Mouse (Mus musculus): ENCODE data around the gene Zeb2. TPM values are rescaled to one million over a fixed set of nuclear protein-coding genes. Genes with fewer than 3 reads are reported as not detected.

Zeb2 gene
- total RNA-seq, 2 experiments from 2014 or later, result 57.4 to 60.3 TPM

DNA sequence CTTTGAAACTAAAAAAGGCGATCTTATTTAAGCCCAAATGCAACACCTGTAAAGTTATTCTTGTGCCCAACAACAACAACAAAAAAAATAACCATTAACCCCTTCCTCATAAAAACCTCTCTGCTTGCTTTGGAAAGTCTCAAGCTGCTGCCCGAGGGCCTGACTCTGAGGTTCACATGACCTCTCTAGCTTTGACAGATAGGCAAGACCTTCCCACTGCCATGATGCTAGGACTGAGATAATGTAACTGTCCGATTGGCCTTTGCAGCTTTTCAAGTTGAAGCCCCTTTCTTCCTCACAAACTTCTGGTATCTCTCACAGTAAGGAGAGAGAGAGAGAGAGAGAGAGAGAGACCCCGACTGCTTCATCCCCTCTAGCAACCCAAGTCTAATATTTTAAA lies 16.2 kb downstream of the Zeb2 start:
- intact Hi-C loops (cut with DNase I), result no loop called here
- DNase-seq (ENCODE audit: low spot score), result no peak

DNA sequence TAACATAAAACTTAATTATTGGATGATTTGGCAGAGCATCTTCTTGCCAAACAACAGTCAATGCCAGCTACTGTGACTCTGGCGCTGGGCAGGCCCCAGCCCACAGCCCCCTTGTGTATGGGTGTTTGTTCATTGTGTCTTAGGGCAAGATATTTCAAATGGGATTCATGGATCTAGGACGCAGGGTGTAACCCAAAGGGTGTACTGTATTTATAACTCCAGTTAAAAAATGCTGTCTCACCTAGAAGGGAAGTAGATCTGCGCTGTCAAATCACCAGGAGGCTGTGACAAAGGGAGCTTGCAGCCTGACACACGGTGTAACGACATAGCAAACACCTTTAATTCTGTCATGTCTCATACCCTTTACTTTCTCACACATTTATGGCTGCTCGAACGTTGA lies 16.6 kb downstream of the Zeb2 start:
- intact Hi-C loops (cut with DNase I), result no loop called here

DNA sequence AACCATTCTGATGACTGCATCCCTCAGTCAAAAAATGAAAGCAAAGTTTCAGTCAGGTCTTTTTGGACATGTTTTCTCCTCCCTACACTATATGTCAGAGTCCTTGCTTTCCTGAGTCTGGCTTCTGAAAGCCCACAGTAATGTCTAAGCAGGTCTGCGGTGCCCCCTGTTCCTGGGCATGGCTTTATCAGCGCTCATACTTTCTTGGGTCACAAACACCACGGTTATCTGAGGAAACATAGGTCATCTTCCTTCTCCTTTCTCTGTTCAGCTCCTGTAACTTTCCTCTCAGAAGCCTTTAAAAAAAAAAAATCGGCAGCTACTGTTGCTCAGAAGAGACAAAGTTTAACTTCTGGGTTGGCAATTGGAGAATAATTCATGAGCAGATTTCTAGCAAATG lies 17.2 kb downstream of the Zeb2 start:
- no peak for DNase-seq (ENCODE audit: low spot score)
- intact Hi-C loops (cut with DNase I), result no loop called here

More for the DNA sequence above, 16.6 kb downstream of the Zeb2 start:
- DNase-seq (ENCODE audit: low spot score), result no peak

DNA sequence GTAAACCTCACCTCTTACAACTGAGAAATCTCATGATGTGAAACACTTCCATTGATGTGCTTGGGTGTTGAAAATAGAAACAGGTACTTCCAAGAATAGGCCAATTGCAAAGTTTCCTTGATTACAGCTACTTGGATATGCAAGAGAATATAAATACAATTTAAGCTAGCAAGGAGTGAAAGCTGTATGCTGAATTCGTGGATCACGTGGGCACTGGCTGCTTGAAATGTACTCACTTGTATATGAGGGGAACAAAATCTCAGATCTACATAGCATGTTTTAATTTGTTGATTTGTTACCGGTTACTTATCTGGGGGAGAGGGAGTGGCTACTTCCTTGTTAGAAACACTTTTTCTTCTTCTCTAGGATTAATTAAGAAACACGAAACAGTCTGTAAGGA lies 18.1 kb downstream of the Zeb2 start:
- DNase-seq (ENCODE audit: low spot score), result no peak
- intact Hi-C loops (cut with DNase I), result no loop called here

DNA sequence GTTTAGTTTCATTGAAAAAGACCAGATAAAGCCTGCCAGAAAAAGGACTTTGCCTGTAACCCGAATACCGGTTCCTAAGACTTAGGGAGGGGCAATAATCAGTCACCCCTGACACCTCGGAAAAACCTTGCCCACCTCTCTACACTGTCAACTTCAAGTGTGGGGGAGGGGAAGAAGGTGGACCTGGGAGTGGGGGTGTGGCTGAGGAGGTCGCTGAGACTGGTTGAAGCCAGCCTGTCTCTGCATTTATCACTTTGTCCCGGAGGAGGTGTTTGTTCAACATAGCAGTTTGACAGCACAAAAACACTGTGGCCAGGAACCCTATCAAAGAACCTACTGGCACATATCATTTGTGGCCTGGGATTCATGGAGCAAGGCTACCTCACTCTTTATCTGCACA lies 19.2 kb downstream of the Zeb2 start:
- no peak for DNase-seq (ENCODE audit: low spot score)
- intact Hi-C loops (cut with DNase I), result no loop called here

DNA sequence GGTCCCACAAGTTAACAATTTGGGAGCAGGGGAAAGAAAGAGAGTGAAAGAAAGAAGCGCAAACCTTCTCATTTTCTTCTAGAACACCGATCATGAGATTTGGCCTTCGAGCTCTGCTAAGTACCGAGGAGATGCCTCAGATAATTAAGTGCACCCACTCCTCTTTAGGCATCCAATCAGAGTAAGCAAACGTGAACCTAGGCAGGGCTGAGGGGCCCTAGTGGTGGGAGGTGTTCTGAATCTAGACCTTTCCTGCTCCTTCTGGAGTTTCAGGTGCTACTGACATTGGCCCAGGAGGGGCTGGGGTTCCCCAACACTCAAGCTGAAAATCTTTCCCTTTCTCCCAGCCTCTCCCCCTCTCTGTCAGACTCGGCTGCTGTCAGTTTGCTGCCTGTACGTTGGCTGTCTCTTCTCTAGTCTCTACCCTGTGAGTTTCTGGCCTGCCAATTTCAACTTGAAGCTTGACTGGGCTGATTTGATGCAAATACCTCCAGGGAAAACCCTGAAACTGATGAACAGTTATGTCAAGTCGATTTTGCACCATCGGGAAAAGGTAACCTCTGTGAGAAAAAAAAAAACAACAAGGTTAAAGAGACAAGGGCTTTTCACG lies 20.5 kb downstream of the Zeb2 start:
- no peak for DNase-seq (ENCODE audit: low spot score)
- intact Hi-C loops (cut with DNase I), result no loop called here

DNA sequence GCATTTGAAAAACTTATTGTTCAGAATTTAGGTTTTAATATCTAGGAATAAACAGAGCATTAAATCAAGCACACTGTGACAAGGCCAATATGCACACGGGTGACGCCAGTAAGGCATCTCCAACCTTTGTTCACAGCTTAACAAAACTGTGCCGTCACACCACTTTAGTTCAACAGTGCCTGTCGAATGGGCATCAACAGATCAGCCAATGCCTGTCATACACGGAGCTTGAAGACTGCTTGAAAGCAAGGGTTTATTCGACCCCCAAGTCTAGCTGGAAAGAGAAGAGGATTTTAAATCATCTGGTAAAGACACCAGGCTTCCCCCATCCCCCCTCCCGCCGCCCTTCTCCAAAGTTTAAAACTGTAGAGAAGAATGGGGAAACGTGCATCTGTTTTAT lies 21.4 kb downstream of the Zeb2 start:
- intact Hi-C loops (cut with DNase I), result no loop called here
- DNase-seq (ENCODE audit: low spot score), result no peak

DNA sequence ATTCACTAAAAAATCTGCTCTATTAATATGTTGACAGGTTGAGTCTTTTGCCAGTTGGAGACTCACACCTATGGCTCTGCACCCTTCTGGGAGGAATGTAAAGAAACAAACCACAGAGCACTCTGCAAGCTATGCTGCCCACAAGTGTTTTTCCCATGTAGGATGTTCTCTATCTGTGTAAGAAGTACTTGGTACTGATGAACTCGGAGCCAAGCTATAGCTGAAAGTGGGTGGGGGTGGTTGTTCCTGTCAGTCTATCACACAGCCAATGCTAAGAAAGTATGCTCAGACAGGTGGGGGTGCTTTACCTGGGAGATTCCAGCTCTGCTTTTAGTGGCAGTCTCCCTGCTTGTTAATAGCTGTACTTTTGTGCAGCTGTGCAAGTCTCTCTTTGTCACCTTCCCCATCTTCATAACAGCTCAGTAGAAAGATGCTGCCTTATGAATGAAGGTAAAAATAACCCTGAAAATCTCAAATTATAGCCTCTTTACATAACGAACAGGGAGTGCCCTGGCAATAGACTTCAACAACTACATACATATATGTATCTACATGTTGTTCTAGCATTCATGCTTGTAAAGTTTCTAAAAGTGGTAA lies 22.7 kb downstream of the Zeb2 start:
- intact Hi-C loops (cut with DNase I), result no loop called here
- DNase-seq (ENCODE audit: low spot score), result no peak

DNA sequence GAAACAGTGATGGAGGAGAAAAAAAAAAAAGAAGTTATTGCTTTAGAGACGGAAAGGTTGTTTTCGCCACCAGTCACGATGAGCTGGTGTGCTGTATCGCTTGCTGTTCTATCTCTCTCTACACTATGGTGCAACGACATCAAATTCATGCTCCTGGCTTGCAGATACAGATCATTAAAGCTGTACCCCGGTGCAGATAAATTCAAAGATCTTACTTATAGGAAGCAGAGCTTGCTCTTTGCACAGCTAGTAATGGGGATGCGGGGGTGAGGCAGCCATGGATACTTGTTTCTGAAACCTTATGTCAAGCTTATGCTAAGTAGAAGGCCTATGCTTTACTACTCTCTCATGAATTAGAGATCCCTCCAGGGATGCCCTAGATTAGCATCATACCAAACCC lies 23.7 kb downstream of the Zeb2 start:
- intact Hi-C loops (cut with DNase I), result no loop called here
- DNase-seq (ENCODE audit: low spot score), result no peak

DNA sequence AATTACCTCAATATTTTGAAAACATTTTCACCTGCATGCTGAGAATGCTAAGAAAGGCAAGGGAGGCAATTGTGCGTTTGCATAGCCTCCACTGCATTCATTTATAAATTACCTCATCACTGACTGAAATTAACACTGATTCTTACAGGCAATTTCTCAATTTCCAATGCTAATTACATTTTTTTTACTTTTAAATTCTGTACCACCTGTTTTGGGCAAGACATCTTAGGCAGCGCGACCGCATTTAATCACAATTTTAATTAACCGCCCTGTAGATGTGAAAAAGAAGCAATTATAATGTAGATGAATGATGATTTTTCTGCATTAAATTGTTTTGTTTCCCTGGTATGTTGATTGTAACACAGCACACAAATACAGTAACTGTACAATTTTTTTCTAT lies 24.5 kb downstream of the Zeb2 start:
- DNase-seq (ENCODE audit: low spot score), result no peak
- intact Hi-C loops (cut with DNase I), result no loop called here

DNA sequence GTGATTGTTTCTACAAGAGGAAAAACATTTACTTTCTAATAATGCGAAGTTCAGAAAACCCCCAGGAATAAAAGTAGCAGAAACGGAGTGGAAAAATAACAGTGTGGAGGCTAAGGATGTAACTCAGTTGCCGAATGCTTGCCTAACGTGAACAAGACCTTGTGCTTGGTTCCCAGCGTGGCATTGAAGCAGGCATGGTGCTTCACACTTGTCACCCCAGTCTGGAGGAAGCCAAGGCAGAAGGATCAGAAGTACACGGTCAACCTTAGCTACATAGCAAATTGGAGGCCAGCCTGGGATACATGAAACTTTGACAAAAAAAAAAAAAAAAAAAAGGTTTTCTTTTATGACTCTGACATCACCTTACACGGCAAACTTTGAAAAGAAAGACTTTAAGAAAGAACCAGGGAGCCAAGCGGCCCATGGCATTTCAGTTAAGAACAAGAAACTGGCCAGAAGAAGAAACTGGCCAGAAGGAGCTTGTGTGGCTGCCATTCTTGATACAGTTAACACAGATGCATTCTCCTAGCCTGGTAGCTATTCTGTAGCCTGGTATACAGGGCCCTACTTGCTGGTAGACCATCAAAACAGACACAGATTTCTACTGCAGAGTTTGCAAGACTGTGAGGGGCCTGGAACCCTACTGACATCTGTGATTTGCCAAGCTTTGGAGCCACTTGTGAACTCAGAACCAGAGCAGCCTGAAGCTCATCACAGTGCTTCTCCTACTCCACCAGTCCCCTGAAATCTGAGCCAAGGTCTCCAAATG lies 26.5 kb downstream of the Zeb2 start:
- DNase-seq (ENCODE audit: low spot score), result no peak
- intact Hi-C loops (cut with DNase I), result no loop called here

DNA sequence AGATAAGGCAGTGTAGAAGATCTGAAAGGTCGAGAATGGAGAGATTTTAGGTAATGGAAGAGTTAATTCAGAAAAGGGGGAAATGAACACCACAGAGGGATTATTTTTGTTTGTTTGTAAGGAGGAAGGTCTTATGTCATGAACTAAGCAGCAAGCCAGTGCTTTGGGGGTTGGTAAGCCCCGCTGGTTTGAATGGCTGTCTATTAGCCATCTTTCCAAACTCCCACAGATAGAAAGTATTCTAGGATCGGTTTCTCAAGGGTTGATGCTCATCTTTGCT lies 28.0 kb downstream of the Zeb2 start:
- intact Hi-C loops (cut with DNase I), result no loop called here
- no peak for DNase-seq (ENCODE audit: low spot score)

DNA sequence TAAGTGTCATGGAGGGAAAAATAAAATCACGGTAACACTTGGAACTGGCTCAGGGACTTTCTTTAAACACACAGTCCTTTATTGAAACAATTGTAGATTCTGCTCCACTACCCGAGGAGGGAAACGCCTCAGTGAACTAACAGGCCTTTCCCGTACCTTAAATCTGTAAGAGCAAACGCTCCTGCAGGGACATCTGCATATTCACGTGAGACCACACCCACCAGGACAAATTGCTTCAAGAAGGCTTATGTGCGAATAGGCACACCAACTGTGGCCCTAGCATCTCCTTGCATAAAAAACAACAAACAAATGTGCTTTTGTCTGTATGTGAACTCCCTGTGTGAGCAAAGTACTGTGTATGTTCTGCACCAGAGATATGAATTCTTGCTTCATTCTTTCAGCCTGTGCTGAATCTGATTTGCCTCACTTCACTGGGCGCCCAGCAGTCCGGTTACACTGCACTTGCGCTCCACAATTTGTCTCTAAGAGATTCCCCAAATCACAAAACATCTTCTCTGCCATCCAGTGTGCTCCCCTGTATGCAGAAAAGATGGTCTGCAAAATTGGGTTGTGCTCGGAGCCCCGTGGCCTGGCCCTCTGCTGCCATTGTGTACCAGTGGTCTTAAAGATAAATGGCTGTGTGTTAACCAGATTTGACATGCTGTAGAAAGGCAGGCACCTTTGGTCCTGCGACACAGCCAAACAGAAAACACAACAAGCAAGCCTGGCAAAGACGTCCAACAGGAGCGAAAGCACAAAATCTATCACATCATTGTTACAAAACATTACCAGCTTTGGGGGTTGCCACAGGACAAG lies 28.6 kb downstream of the Zeb2 start:
- intact Hi-C loops (cut with DNase I), result no loop called here
- DNase-seq (ENCODE audit: low spot score), result no peak

DNA sequence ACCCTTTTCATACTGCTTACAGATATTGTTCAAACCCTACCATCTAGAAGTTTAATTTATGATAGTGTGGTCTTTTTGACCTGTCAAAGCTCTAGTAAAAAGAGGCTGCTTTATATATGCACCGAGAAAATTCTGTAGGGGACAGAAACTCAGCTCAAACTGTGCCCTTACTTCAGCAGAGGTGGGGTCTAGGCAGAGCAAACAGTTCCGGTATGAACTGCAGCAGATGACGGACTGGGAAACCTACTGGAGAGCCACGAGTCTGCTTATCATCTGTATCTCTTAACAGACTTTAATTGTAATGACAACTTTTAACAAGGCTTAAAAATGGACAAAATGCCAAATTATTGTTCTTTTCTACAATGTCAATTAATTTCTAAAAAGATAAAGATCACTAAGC lies 30.0 kb downstream of the Zeb2 start:
- no peak for DNase-seq (ENCODE audit: low spot score)
- intact Hi-C loops (cut with DNase I), result no loop called here

DNA sequence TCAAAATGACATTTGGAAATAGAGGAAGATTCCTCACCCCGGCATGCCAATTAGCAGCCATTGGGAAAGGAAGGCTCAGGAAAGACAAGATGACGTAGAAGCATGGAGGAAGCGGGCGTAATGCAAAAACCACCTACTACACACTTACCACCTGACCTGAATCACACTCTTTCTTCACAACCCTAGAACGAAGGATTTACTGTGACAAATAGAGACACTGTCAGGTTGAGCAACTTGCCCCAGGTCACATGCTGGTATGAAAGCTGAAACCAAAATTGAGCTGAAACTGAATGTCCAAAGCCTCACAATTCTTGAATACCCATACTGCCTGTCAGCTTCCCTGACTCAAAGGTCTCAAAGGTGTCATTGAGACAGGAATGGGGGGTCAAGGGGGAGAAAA lies 31.5 kb downstream of the Zeb2 start:
- DNase-seq (ENCODE audit: low spot score), result no peak
- intact Hi-C loops (cut with DNase I), result no loop called here

DNA sequence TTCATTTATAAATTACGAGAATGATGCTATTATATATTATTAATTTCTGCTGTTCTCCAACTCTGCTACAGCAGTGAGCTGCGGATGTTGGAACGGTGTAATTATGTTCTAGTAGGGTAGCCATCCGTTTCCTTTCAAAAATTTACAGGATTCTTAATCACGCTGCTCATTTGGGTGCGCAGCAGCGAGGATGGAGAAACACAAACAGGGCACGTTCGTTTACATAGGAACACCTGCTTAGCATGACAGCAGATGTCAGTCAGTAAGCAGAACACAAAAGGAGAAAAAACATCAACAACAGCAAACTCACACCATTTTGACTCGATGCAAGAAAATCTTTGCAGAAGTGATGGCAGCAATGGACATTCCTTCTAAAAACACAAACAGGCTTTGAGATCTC lies 34.2 kb downstream of the Zeb2 start:
- no peak for DNase-seq (ENCODE audit: low spot score)
- intact Hi-C loops (cut with DNase I), result no loop called here

DNA sequence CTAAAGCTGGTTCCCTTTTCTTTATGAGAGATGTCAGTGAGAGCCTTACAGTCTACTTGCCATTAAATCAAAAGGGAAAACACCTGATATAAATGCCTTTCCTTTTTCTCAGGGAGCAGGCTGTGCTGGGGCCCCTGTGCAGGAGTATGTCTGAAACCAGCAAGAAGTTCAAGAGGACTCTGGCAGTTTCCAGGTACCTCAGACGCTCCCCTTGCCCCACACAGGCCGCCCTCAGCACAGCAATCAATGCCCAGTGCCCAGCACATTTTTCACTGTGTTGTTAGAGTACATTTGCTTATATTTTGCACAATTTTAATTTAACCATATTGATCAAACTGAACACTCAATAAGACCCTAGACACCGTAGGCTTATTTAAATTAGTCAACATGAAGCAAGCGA lies 35.6 kb downstream of the Zeb2 start:
- no peak for DNase-seq (ENCODE audit: low spot score)
- intact Hi-C loops (cut with DNase I), result no loop called here

DNA sequence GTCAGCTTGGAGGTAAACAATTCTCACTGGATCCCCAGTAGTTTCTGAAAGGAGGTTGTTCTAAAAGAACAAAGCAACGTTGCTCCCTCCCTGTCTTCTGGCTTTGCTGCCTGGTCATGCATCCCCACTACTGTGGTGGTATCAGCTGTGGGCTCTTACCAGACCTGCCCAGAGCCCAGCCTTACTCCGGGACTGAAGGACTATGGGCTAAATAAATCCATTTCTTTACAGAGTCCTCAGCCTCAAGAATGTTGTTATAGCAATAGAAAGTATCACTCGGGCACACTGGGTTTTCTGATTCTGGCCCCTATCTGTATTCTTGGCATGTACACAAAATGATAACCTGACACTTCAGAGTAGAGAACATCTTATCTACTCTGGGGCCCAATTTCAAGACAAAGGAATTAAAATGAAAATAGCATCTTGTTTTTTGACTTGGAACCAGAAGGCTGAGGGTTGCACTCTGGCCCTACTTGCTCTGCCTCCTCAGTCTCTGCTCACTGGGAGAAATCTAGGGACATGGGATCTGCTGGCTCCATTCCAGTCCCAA lies 39.2 kb downstream of the Zeb2 start:
- intact Hi-C loops (cut with DNase I), result no loop called here
- DNase-seq (ENCODE audit: low spot score), result no peak

DNA sequence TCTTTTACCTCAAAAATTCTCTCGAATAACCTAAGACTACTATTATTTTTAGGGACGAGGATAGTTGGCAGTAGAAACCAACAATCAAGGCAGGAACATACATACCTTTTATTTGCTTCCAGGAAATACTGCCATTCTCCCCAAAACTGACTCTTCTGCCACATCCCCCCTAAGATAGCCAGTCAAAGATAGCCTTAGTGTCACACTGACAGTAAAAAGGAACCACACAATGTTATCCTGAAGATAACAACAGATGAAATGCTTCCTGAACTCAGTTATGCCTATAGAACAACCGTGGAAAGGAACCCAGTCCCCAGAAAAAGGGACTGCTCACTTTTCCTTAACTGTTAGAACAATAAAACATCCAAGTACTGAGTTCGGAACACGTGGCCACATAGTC lies 39.8 kb downstream of the Zeb2 start:
- no peak for DNase-seq (ENCODE audit: low spot score)
- intact Hi-C loops (cut with DNase I), result no loop called here

DNA sequence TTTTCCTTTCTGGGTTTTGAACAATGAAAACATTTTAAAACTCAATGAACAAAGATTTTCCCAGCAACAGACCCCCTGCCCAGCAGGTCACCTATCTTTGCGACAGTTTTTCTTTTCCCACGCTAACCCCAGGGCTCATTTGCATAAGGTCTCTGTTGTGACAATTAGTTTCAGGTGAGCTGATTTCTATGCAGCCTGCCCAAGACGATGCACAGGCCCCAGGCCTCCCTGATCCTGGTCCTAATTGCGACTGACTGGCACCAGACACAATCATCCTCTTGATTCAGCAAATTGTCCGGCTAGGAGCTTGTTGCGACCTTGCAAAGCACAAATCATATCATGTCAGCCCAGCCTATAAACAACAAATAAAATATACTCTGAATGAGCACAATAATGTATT lies 44.2 kb downstream of the Zeb2 start:
- DNase-seq (ENCODE audit: low spot score), result no peak
- intact Hi-C loops (cut with DNase I), result no loop called here

DNA sequence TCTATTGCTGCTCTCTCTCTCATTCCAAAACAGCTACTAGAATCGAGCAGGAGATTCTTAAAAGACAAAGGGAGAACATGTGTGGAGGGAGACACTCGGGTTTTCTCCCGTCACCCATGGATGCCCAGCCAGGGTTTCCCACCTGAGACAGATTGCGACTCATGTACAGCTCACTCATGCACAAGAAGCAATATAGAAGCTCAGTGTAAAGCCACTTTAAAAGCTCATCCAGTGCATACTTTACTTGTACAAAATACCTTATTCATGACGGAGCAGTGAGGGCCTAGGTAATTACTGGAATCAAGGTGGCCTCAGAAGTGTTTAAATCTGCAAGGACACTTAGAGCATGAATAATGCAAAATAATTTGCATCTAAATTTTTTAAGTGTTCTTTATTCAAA lies 45.9 kb downstream of the Zeb2 start:
- intact Hi-C loops (cut with DNase I), result no loop called here
- no peak for DNase-seq (ENCODE audit: low spot score)
